Mouse (Mus musculus): ENCODE data around the gene Fbxo11.

Gene Fbxo11

GRCm38 (mm10) chr17:88065031-88065800 lies at the start of gene Fbxo11:
Fbxo11 (minus strand) TSS chr17:88065291.
- DNase-seq (ENCODE audit: low read depth) = peak; percentile 64

GRCm38 (mm10) chr17:88113883-88114229 lies 48.8 kb upstream of the Fbxo11 start:
- DNase-seq (ENCODE audit: low read depth) = no peak

DNA sequence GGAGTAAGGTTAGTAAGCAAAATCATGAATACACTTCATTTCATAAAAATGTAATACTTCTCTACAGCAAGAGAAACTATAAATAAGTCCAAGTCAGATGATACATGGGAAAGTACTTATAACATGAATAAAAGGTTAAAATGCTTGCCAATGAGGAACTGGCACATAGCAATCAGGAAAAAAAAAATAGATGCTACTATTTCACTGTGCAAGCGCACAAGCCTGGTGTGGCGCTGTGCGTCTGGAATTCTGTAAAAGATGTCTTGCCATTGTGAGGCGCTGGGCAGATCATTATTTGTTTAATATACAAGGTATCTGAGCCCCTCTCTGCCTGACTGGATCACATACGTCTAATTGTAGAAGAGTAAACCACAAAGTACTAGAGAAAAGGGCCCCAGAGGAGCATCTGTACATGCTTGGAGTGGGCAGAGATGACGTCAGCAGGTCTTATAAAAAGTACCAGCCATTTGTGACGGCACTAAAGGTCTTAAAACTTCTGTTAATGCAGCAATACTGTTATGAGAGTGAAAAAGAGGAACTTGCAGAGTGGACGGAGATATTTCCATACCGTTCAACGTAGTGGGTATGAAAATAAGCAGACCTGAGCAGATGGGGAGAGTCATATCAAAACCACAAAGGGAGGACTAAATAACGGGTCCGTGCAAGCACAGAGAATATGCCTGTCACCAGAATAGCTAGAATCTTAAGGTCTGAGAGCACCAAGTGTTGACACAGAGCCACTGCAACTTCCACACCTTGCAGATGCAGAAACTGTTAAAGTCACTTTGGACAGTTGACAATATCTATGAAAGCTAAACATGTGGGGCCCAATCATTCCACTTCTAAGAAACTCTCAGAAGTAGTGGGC lies 48.2 kb upstream of the Fbxo11 start:
- no peak for DNase-seq (ENCODE audit: low read depth)

- DNase-seq (ENCODE audit: low read depth) = peak; percentile 34
Measured at GRCm38 (mm10) chr17:88111865-88112645, 47.0 kb upstream of the Fbxo11 start.

DNA sequence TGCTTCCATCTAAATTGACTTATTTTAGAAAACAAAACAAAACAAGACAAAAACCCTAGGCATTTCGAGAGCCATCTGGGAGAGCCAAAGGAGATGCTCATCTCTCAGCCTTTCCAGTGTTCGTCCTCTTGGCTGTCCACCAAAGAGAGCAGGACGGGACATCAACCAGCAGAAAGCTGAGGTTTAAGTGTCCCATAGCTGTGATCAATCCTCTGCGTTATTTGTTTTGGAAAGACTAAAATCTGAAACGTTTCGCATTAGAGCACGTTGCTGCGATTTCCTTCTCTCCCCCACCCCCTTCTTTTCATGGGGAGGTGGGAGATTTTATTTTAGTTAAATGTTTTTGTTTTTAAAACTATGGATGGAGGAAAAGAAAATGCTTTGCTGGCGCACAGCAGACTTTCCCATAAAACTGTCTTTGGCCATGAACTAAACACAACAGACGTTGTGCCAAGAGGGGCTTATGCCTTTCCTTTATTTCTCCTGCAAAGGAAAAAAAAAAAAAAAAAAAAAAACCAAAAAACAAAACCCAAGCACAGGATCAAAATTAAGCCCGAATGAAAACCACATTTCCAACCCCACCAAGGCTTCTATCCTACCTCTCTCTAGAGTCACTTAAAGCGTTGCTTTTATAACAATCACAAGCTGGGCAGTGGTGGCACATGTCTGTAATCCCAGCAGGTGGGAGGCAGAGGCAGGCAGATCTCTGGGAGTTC lies 46.1 kb upstream of the Fbxo11 start:
- DNase-seq (ENCODE audit: low read depth) = no peak

GRCm38 (mm10) chr17:88107708-88108107 lies 42.6 kb upstream of the Fbxo11 start:
- peak; percentile 11 for DNase-seq (ENCODE audit: low read depth)

DNA sequence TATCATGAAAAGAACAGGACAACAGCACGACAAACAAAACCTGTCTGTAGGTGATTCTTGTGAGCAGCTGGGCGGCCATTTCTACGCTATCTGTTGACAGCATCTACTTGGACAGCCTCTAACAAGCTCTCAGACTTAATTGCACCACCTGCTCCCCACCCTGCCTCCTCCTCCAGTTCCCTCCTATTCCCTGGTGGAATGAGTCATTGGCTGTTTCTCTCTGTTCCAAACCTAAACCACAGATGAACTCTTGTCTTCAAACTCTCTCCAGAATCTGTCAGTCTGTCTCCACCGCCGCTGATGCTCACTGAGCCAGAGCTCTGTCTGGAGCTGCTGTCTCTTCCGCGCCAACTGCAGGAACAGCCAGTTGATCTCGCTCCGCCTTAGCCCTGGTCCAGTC lies 41.3 kb upstream of the Fbxo11 start:
- DNase-seq (ENCODE audit: low read depth) = peak; percentile 83

DNA sequence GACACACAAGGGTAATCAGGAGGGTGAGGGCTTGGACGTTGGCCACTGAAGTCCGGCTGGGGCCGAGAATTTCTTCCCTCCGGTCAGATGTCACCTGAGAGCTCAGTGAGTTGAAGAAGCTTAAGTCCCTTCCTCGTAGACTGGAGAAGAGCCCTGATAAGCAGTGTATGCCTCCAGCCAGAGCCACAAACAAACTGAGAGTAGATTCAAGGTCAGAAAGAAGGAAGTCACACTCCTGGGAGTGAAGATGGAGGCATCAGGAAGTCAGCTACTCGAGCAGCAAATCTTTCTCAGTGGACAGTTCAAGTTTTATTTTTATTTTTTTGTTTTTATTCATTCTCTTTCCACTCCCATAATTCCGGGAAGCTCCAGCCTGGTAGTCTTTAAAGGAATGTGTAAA lies 37.5 kb upstream of the Fbxo11 start:
- no peak for DNase-seq (ENCODE audit: low read depth)

GRCm38 (mm10) chr17:88098181-88098852 lies 33.2 kb upstream of the Fbxo11 start:
- no peak for DNase-seq (ENCODE audit: low read depth)

GRCm38 (mm10) chr17:88097543-88097942 lies 32.5 kb upstream of the Fbxo11 start:
- no peak for DNase-seq (ENCODE audit: low read depth)

DNA sequence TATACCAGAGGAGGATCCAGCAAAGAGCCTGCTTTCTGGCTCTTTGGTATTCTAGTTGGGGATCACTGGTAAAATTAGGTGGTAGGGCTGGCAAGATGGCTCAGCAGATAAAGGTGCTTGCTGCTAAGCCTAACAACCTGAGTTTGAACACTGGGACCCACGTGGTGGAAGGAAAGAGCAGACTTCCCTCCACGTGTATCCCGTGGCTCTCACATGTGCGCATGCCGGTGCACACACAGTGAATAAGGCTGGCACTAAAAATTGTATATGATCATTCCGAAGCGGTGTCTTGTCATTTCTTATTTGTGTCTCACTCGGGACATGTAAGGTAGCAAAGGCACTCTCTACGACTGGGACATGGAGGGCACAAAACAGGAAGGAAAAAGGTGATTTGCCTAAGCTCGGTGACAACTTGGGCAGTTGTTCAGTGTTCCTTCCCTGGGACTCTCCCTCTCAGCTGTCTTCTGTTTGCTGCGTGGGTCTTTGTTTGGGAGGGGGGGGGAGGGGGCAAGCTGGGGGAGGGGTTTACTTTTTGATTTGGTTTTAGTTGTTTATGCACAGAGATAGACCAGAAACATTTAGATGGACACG lies 31.8 kb upstream of the Fbxo11 start:
- DNase-seq (ENCODE audit: low read depth) = no peak

GRCm38 (mm10) chr17:88095517-88096198 lies 30.6 kb upstream of the Fbxo11 start:
- DNase-seq (ENCODE audit: low read depth) = no peak

DNA sequence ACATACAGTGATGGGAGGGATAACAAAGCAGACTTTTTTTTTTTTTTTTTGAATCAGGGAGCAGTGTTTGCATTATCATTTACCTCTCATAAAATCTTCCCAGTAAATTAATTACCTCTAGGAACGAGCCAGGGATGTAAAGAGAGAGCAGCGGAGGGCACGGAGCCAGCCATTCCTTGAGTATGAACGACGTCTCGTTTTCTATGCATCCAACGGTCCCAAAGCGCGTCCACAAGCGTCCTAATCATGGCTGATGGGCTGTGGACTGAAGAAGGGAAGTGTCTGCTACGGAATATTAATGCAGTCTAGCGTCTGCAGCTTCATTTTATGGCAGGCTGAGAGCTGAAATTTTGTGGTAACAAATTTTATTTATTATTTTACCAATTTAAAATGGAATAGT lies 29.2 kb upstream of the Fbxo11 start:
- no peak for DNase-seq (ENCODE audit: low read depth)

- no peak for DNase-seq (ENCODE audit: low read depth)
Measured at GRCm38 (mm10) chr17:88093798-88094197, 28.7 kb upstream of the Fbxo11 start.

DNA sequence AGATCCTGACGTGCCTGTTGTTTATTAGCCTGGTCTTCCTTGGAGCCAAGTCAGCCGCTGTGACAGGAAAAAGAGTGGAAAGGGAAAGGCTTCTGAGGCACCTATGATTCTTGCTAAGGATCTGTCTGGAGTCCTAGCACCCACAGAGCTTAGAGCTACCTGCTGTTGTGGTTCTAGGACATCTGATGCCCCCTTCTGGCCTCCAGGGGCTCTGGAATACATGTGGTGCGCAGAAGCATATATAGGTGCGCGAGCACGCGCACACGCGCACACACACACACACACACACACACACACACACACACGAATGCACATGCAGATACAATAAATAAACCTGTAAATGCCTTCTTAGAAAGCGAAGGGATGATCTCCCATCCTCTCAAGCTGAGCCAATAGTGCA lies 20.9 kb upstream of the Fbxo11 start:
- no peak for DNase-seq (ENCODE audit: low read depth)

DNA sequence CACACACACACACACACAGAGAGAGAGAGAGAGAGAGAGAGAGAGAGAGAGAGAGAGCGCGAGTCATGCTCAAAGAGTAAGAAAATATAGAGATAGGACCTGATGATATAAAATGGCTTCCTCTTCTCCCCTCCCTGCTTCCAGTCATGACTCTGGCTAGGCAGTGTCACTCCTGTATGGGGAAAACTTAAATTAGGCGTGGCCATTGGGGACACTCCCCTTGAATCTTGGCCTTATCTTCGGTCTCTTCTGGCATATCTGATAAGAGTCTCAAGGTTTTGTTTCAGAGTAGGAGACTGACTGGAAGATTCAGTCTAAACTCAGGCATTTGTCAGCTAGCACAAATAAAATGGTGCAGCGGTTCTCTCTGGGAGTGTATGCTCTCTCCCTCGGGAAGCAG lies 16.4 kb upstream of the Fbxo11 start:
- no peak for DNase-seq (ENCODE audit: low read depth)

- no peak for DNase-seq (ENCODE audit: low read depth)
Measured at GRCm38 (mm10) chr17:88079771-88080170, 14.7 kb upstream of the Fbxo11 start.

- no peak for DNase-seq (ENCODE audit: low read depth)
Measured at GRCm38 (mm10) chr17:88072047-88072446, 7.0 kb upstream of the Fbxo11 start.

- DNase-seq (ENCODE audit: low read depth) = no peak
Measured at GRCm38 (mm10) chr17:88068024-88068719, 3.1 kb upstream of the Fbxo11 start.
